Mouse (Mus musculus): ENCODE data around the gene Rnaseh2b. TPM values are rescaled to one million over a fixed set of nuclear protein-coding genes. Genes with fewer than 3 reads are reported as not detected.

Rnaseh2b gene
- polyA plus RNA-seq, 1 experiment, result 6.5 TPM

- Histone ChIP-seq H3K9me3 (no peaks in the 10 kb centered on the region), H3K4me1 (peaks cover 47% of the 10 kb centered on the region), H3K36me3 (replicated peaks; ENCODE audit: low read length) (peaks cover 1% of the 10 kb centered on the region), H3K27me3 (replicated peaks) (no peaks in the 10 kb centered on the region), H3K4me3 (replicated peaks) (peak overlapping the region; percentile 92)
- TF ChIP-seq FLI1 (IDR thresholded peaks at IDR 0.05; ENCODE audit: low read length) (no peak), GATA1 (IDR thresholded peaks at IDR 0.05; ENCODE audit: borderline replicate concordance, low read length) (no peak)
Measured at GRCm38 (mm10) chr14:62331457-62331856, 39.1 kb downstream of the Rnaseh2b start.

- peaks cover 2% of the 10 kb centered on the region for H3K36me3 ChIP-seq (replicated peaks; ENCODE audit: low read length)
- H3K4me3 ChIP-seq (replicated peaks), result peak overlapping the region; percentile 92
- H3K9me3 ChIP-seq, result no peaks in the 10 kb centered on the region
- peaks cover 47% of the 10 kb centered on the region for H3K4me1 ChIP-seq
- no peak for TF ChIP-seq GATA1 (IDR thresholded peaks at IDR 0.05; ENCODE audit: borderline replicate concordance, low read length)
- TF ChIP-seq FLI1 (IDR thresholded peaks at IDR 0.05; ENCODE audit: low read length), result peak; percentile 91; the same call in 1 of the 2 replicates
- no peaks in the 10 kb centered on the region for H3K27me3 ChIP-seq (replicated peaks)
Measured at GRCm38 (mm10) chr14:62331866-62332619, 39.7 kb downstream of the Rnaseh2b start.

GRCm38 (mm10) chr14:62333909-62334687 is 41.7 kb downstream of the Rnaseh2b start:
- TF ChIP-seq FLI1 (IDR thresholded peaks at IDR 0.05; ENCODE audit: low read length) (no peak), GATA1 (IDR thresholded peaks at IDR 0.05; ENCODE audit: borderline replicate concordance, low read length) (no peak)
- no peak overlapping the region for H3K4me3 ChIP-seq (replicated peaks)
- H3K9me3 ChIP-seq, result no peaks in the 10 kb centered on the region
- H3K27me3 ChIP-seq (replicated peaks), result no peaks in the 10 kb centered on the region
- H3K4me1 ChIP-seq, result peaks cover 59% of the 10 kb centered on the region
- H3K36me3 ChIP-seq (replicated peaks; ENCODE audit: low read length), result peaks cover 6% of the 10 kb centered on the region

GRCm38 (mm10) chr14:62339196-62339595 is 46.8 kb downstream of the Rnaseh2b start:
- no peak for TF ChIP-seq GATA1 (IDR thresholded peaks at IDR 0.05; ENCODE audit: borderline replicate concordance, low read length)
- no peak for TF ChIP-seq FLI1 (IDR thresholded peaks at IDR 0.05; ENCODE audit: low read length)
- H3K27me3 ChIP-seq (replicated peaks), result no peaks in the 10 kb centered on the region
- peaks cover 82% of the 10 kb centered on the region for H3K4me1 ChIP-seq
- no peaks in the 10 kb centered on the region for H3K9me3 ChIP-seq
- H3K36me3 ChIP-seq (replicated peaks; ENCODE audit: low read length), result peaks cover 9% of the 10 kb centered on the region
- no peak overlapping the region for H3K4me3 ChIP-seq (replicated peaks)

GRCm38 (mm10) chr14:62341887-62342642 is 49.7 kb downstream of the Rnaseh2b start:
- no peaks in the 10 kb centered on the region for H3K9me3 ChIP-seq
- peaks cover 12% of the 10 kb centered on the region for H3K36me3 ChIP-seq (replicated peaks; ENCODE audit: low read length)
- TF ChIP-seq GATA1 (IDR thresholded peaks at IDR 0.05; ENCODE audit: borderline replicate concordance, low read length) (no peak), FLI1 (IDR thresholded peaks at IDR 0.05; ENCODE audit: low read length) (no peak)
- H3K4me3 ChIP-seq (replicated peaks), result peak overlapping the region; percentile 78
- H3K4me1 ChIP-seq, result peaks cover 77% of the 10 kb centered on the region
- no peaks in the 10 kb centered on the region for H3K27me3 ChIP-seq (replicated peaks)

GRCm38 (mm10) chr14:62342643-62343144 is 50.3 kb downstream of the Rnaseh2b start:
- Histone ChIP-seq H3K4me1 (peaks cover 80% of the 10 kb centered on the region), H3K36me3 (replicated peaks; ENCODE audit: low read length) (peaks cover 15% of the 10 kb centered on the region)

GRCm38 (mm10) chr14:62346570-62346969 is 54.2 kb downstream of the Rnaseh2b start:
- TF ChIP-seq GATA1 (IDR thresholded peaks at IDR 0.05; ENCODE audit: borderline replicate concordance, low read length) (no peak), FLI1 (IDR thresholded peaks at IDR 0.05; ENCODE audit: low read length) (no peak)
- Histone ChIP-seq H3K9me3 (no peaks in the 10 kb centered on the region), H3K4me3 (replicated peaks) (no peak overlapping the region), H3K36me3 (replicated peaks; ENCODE audit: low read length) (peaks cover 38% of the 10 kb centered on the region), H3K27me3 (replicated peaks) (no peaks in the 10 kb centered on the region), H3K4me1 (peaks cover 52% of the 10 kb centered on the region)

More at GRCm38 (mm10) chr14:62342643-62343144, 50.3 kb downstream of the Rnaseh2b start:
- Histone ChIP-seq H3K9me3 (no peaks in the 10 kb centered on the region), H3K4me3 (replicated peaks) (peak overlapping the region; percentile 78), H3K27me3 (replicated peaks) (no peaks in the 10 kb centered on the region)
- TF ChIP-seq GATA1 (IDR thresholded peaks at IDR 0.05; ENCODE audit: borderline replicate concordance, low read length), result no peak
- no peak for TF ChIP-seq FLI1 (IDR thresholded peaks at IDR 0.05; ENCODE audit: low read length)

GRCm38 (mm10) chr14:62347103-62347502 is 54.7 kb downstream of the Rnaseh2b start:
- no peak for TF ChIP-seq FLI1 (IDR thresholded peaks at IDR 0.05; ENCODE audit: low read length)
- TF ChIP-seq GATA1 (IDR thresholded peaks at IDR 0.05; ENCODE audit: borderline replicate concordance, low read length), result no peak
- Histone ChIP-seq H3K4me1 (peaks cover 51% of the 10 kb centered on the region), H3K9me3 (no peaks in the 10 kb centered on the region), H3K4me3 (replicated peaks) (no peak overlapping the region), H3K36me3 (replicated peaks; ENCODE audit: low read length) (peaks cover 42% of the 10 kb centered on the region), H3K27me3 (replicated peaks) (no peaks in the 10 kb centered on the region)

- TF ChIP-seq GATA1 (IDR thresholded peaks at IDR 0.05; ENCODE audit: borderline replicate concordance, low read length), result no peak
- TF ChIP-seq FLI1 (IDR thresholded peaks at IDR 0.05; ENCODE audit: low read length), result no peak
- peaks cover 29% of the 10 kb centered on the region for H3K4me1 ChIP-seq
- H3K4me3 ChIP-seq (replicated peaks), result no peak overlapping the region
- H3K36me3 ChIP-seq (replicated peaks; ENCODE audit: low read length), result peaks cover 53% of the 10 kb centered on the region
- no peaks in the 10 kb centered on the region for H3K9me3 ChIP-seq
- H3K27me3 ChIP-seq (replicated peaks), result no peaks in the 10 kb centered on the region
Measured at GRCm38 (mm10) chr14:62349786-62350185, 57.4 kb downstream of the Rnaseh2b start.
